In the genomic region with DNA sequence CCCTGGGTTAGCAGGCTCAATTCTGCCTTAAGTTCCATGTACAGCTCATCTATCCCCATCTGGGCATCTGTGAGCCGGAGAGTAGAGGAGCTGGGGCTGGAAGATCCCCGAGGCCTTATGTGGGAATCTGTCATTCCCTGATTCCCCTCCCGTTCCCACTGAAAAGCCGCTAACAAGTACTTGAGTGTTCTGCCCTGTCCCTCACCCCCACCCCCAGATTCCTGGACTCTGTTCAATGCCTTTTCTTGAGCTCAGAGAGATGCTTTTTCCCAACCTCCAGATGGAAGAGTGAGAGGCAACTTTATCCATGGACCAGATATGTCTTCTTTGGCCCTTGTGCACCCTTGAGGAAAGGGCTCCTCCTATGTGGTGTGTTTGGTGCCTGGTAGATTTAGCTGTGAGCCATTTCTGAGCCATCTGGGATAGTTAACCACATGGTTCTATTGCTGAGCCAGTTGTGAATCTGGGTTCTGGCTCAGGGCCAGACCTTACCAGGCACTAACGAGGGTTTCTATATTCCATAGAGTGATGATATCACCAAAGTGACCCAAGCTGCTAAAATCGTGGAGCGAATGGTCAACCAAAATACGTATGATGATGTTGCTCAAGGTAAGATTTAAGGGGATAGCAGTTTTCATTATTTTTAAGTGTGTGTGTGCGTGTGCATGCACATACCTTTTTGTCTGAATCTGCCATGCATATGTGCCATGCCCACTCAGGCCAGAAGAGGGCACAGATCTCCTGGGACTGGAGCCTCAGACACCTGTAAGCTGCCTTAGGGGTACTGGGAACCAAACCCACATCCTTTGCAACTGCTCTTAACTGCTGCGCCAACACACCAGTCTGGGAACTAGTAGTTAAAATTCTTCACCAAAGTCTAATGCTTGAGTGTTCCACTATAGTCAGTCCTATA, we compare ENCODE assay signal across 12 mouse cellular contexts. TPM values are rescaled to one million over a fixed set of nuclear protein-coding genes. Genes with fewer than 3 reads are reported as not detected.
DNase-seq lines count a peak whose midpoint lies in the region; ATAC-seq and TF ChIP-seq lines count a peak whose summit lies in the region.
"Had no signal": no experiment of that assay in that cellular context is flagged by ENCODE, and none has a peak within 500 bp of the region (broad histone marks: within the 10 kb centered on the region; RNA-seq: fewer than 3 reads in every experiment).

No protein-coding gene starts in this region.

- H3K4me1 ChIP-seq in intestine, postnatal 0 days (replicated peaks; ENCODE audit: control insufficient read depth, insufficient read depth, low read length) = no peaks in the 10 kb centered on the region
- no peaks in the 10 kb centered on the region for H3K4me1 ChIP-seq in intestine, embryonic 15.5 days (replicated peaks)
- peaks cover 4% of the 10 kb centered on the region; the same call in 1 of the 2 replicates for H3K4me1 ChIP-seq in midbrain, postnatal 0 days (ENCODE audit: insufficient read depth, low read length)
- peaks cover 35% of the 10 kb centered on the region for H3K4me1 ChIP-seq in midbrain, embryonic 15.5 days
- H3K4me1 ChIP-seq in forebrain, postnatal 0 days (ENCODE audit: insufficient read depth) = no peaks in the 10 kb centered on the region

- peak; percentile 46 for TF ChIP-seq CTCF in intestine, postnatal 0 days (IDR thresholded peaks at IDR 0.05; ENCODE audit: low read depth)
- TF ChIP-seq CTCF in midbrain, postnatal 0 days (IDR thresholded peaks at IDR 0.05) = peak; percentile 35
- TF ChIP-seq CTCF in forebrain, postnatal 0 days (IDR thresholded peaks at IDR 0.05; ENCODE audit: low read depth) = peak; percentile 34; the same call in 1 of the 2 replicates

- WGBS in intestine, postnatal 0 days = 77% methylated on average over 10 of the region's 10 CpGs
- WGBS in intestine, embryonic 15.5 days = 77% methylated on average over 10 of the region's 10 CpGs
- 73% methylated on average over 10 of the region's 10 CpGs for WGBS in midbrain, postnatal 0 days
- 69% methylated on average over 10 of the region's 10 CpGs for WGBS in midbrain, embryonic 15.5 days
- 57% methylated on average over 10 of the region's 10 CpGs for WGBS in forebrain, postnatal 0 days

- H3K27ac ChIP-seq in intestine, postnatal 0 days (ENCODE audit: low read depth, low read length) = no peak overlapping the region
- no peak overlapping the region for H3K27ac ChIP-seq in intestine, embryonic 15.5 days
- no peak overlapping the region for H3K27ac ChIP-seq in midbrain, postnatal 0 days (ENCODE audit: low read depth, low read length)
- no peak overlapping the region for H3K27ac ChIP-seq in midbrain, embryonic 15.5 days
- no peak overlapping the region for H3K27ac ChIP-seq in forebrain, postnatal 0 days (ENCODE audit: low read depth, low read length)

- H3K36me3 ChIP-seq in intestine, postnatal 0 days (ENCODE audit: control insufficient read depth, insufficient read depth) = no peaks in the 10 kb centered on the region
- H3K36me3 ChIP-seq in intestine, embryonic 15.5 days = no peaks in the 10 kb centered on the region
- H3K36me3 ChIP-seq in midbrain, postnatal 0 days (ENCODE audit: insufficient read depth, low read length) = no peaks in the 10 kb centered on the region
- H3K36me3 ChIP-seq in midbrain, embryonic 15.5 days (replicated peaks) = no peaks in the 10 kb centered on the region
- no peaks in the 10 kb centered on the region for H3K36me3 ChIP-seq in forebrain, postnatal 0 days (ENCODE audit: insufficient read depth)

- H3K4me2 ChIP-seq in intestine, postnatal 0 days (replicated peaks; ENCODE audit: low read depth) = no peak overlapping the region
- H3K4me2 ChIP-seq in intestine, embryonic 15.5 days (replicated peaks) = no peak overlapping the region
- H3K4me2 ChIP-seq in midbrain, postnatal 0 days (ENCODE audit: low read depth, low read length, poor library complexity, severe bottlenecking) = no peak overlapping the region
- no peak overlapping the region for H3K4me2 ChIP-seq in midbrain, embryonic 15.5 days
- no peak overlapping the region for H3K4me2 ChIP-seq in forebrain, postnatal 0 days (ENCODE audit: low read depth)
- H3K4me2 ChIP-seq: heart, embryonic 11.5 days had no signal

- H3K4me3 ChIP-seq in intestine, postnatal 0 days (ENCODE audit: low read depth, low read length) = no peak overlapping the region
- no peak overlapping the region for H3K4me3 ChIP-seq in intestine, embryonic 15.5 days (replicated peaks)
- no peak overlapping the region for H3K4me3 ChIP-seq in midbrain, postnatal 0 days (ENCODE audit: low read depth, low read length)
- H3K4me3 ChIP-seq in midbrain, embryonic 15.5 days = no peak overlapping the region
- no peak overlapping the region for H3K4me3 ChIP-seq in forebrain, postnatal 0 days (ENCODE audit: low read depth, low read length)
- H3K4me3 ChIP-seq: erythroblast, embryonic 14.5 days had no signal

- H3K9ac ChIP-seq in intestine, postnatal 0 days (ENCODE audit: low read depth, low read length) = no peak overlapping the region
- H3K9ac ChIP-seq in intestine, embryonic 15.5 days = no peak overlapping the region
- H3K9ac ChIP-seq in midbrain, postnatal 0 days (replicated peaks; ENCODE audit: low read length, poor library complexity, severe bottlenecking) = no peak overlapping the region
- no peak overlapping the region for H3K9ac ChIP-seq in midbrain, embryonic 15.5 days
- no peak overlapping the region for H3K9ac ChIP-seq in forebrain, postnatal 0 days

- DNase-seq in midbrain, postnatal 0 days (ENCODE audit: low spot score) = no peak
- no peak for DNase-seq in forebrain, postnatal 0 days
- DNase-seq in thymus, postnatal 4 days = peak; percentile 66
- DNase-seq: layer of hippocampus, postnatal 36 days had no signal

- ATAC-seq in intestine, postnatal 0 days = no peak
- no peak for ATAC-seq in intestine, embryonic 15.5 days
- ATAC-seq in midbrain, postnatal 0 days (ENCODE audit: low FRiP score) = no peak
- ATAC-seq in midbrain, embryonic 15.5 days (replicated peaks) = no peak
- no peak for ATAC-seq in forebrain, postnatal 0 days
- ATAC-seq in activated CD4-positive, CD25-positive, alpha-beta regulatory T cell, adult 4 months = no peak
- ATAC-seq: intestine, embryonic 16.5 days had no signal

- H3K27me3 ChIP-seq in intestine, postnatal 0 days (replicated peaks; ENCODE audit: control insufficient read depth, insufficient read depth, low read length) = 0 out of 2 replicates have a peak, but pooled peaks cover 4% of the 10 kb centered on the region
- H3K27me3 ChIP-seq in intestine, embryonic 15.5 days (replicated peaks) = no peaks in the 10 kb centered on the region
- H3K27me3 ChIP-seq in midbrain, postnatal 0 days (ENCODE audit: insufficient read depth, low read length) = no peaks in the 10 kb centered on the region
- H3K27me3 ChIP-seq in midbrain, embryonic 15.5 days (replicated peaks) = no peaks in the 10 kb centered on the region
- no peaks in the 10 kb centered on the region for H3K27me3 ChIP-seq in forebrain, postnatal 0 days (ENCODE audit: insufficient read depth, low read length)

- H3K9me3 ChIP-seq in intestine, postnatal 0 days (ENCODE audit: control insufficient read depth) = no peaks in the 10 kb centered on the region
- no peaks in the 10 kb centered on the region for H3K9me3 ChIP-seq in intestine, embryonic 15.5 days
- no peaks in the 10 kb centered on the region for H3K9me3 ChIP-seq in midbrain, postnatal 0 days (ENCODE audit: low read length)
- no peaks in the 10 kb centered on the region for H3K9me3 ChIP-seq in midbrain, embryonic 15.5 days
- H3K9me3 ChIP-seq in forebrain, postnatal 0 days (ENCODE audit: low read length) = no peaks in the 10 kb centered on the region

RNA-seq across cellular contexts. Expression of gene Enho, which starts 30.2 kb away (rescaled TPM):
- 8.5 and 8.6 TPM in 2 replicates for polyA plus RNA-seq in intestine, postnatal 0 days (2015; fragmentation: Nextera tagmentation; extraction: Ambion mirVana)
- 10.8 and 11.2 TPM in 2 replicates for polyA plus RNA-seq in intestine, embryonic 15.5 days (2015; fragmentation: Nextera tagmentation; extraction: Ambion mirVana)
- total RNA-seq in midbrain, postnatal 0 days (2014; rRNA removed) = 167 and 217 TPM in 2 replicates
- 146 and 157 TPM in 2 replicates for polyA plus RNA-seq in midbrain, postnatal 0 days (2015; fragmentation: Nextera tagmentation; extraction: Ambion mirVana)
- 121 and 122 TPM in 2 replicates for polyA plus RNA-seq in midbrain, embryonic 15.5 days (2015; fragmentation: Nextera tagmentation; extraction: Ambion mirVana)
- total RNA-seq in forebrain, postnatal 0 days (2014; rRNA removed) = 106 and 130 TPM in 2 replicates
- 117 and 122 TPM in 2 replicates for polyA plus RNA-seq in forebrain, postnatal 0 days (2015; fragmentation: Nextera tagmentation; extraction: Ambion mirVana)
- not detected for polyA plus RNA-seq in activated CD4-positive, CD25-positive, alpha-beta regulatory T cell, adult 4 months (2017; shearing (Covaris generic))
- total RNA-seq: megakaryocyte, adult 5-6 weeks had no signal

RNA-seq across cellular contexts. Expression of gene Dnaic1, which starts 40.4 kb away (rescaled TPM):
- 2.3 and 3.4 TPM in 2 replicates for polyA plus RNA-seq in intestine, postnatal 0 days (2015; fragmentation: Nextera tagmentation; extraction: Ambion mirVana)
- polyA plus RNA-seq in intestine, embryonic 15.5 days (2015; fragmentation: Nextera tagmentation; extraction: Ambion mirVana) = 5.6 and 5.8 TPM in 2 replicates
- 1.7 and 6.1 TPM in 2 replicates for total RNA-seq in midbrain, postnatal 0 days (2014; rRNA removed)
- 3.2 and 3.8 TPM in 2 replicates for polyA plus RNA-seq in midbrain, postnatal 0 days (2015; fragmentation: Nextera tagmentation; extraction: Ambion mirVana)
- 3.3 and 3.5 TPM in 2 replicates for polyA plus RNA-seq in midbrain, embryonic 15.5 days (2015; fragmentation: Nextera tagmentation; extraction: Ambion mirVana)
- total RNA-seq in forebrain, postnatal 0 days (2014; rRNA removed) = 2.2 and 4.9 TPM in 2 replicates
- 2.7 and 2.8 TPM in 2 replicates for polyA plus RNA-seq in forebrain, postnatal 0 days (2015; fragmentation: Nextera tagmentation; extraction: Ambion mirVana)
- not detected for polyA plus RNA-seq in activated CD4-positive, CD25-positive, alpha-beta regulatory T cell, adult 4 months (2017; shearing (Covaris generic))
- total RNA-seq: megakaryocyte, adult 5-6 weeks had no signal
- polyA plus RNA-seq: erythroblast, embryonic 14.5 days had no signal

RNA-seq across cellular contexts. Expression of gene Fam219a, which starts 40.6 kb away (rescaled TPM):
- 3.2 and 4.9 TPM in 2 replicates for polyA plus RNA-seq in intestine, postnatal 0 days (2015; fragmentation: Nextera tagmentation; extraction: Ambion mirVana)
- 2.3 TPM in 2 replicates for polyA plus RNA-seq in intestine, embryonic 15.5 days (2015; fragmentation: Nextera tagmentation; extraction: Ambion mirVana)
- 125 and 130 TPM in 2 replicates for total RNA-seq in midbrain, postnatal 0 days (2014; rRNA removed)
- polyA plus RNA-seq in midbrain, postnatal 0 days (2015; fragmentation: Nextera tagmentation; extraction: Ambion mirVana) = 20.5 and 24.1 TPM in 2 replicates
- polyA plus RNA-seq in midbrain, embryonic 15.5 days (2015; fragmentation: Nextera tagmentation; extraction: Ambion mirVana) = 16.8 and 18.3 TPM in 2 replicates
- total RNA-seq in forebrain, postnatal 0 days (2014; rRNA removed) = 76.6 and 95.8 TPM in 2 replicates
- polyA plus RNA-seq in forebrain, postnatal 0 days (2015; fragmentation: Nextera tagmentation; extraction: Ambion mirVana) = 13.8 and 18.6 TPM in 2 replicates
- polyA plus RNA-seq in activated CD4-positive, CD25-positive, alpha-beta regulatory T cell, adult 4 months (2017; shearing (Covaris generic)) = under 1 TPM; 0.18 to 0.29 TPM
